ENCODE assay signal across 12 mouse cellular contexts in the genomic region with DNA sequence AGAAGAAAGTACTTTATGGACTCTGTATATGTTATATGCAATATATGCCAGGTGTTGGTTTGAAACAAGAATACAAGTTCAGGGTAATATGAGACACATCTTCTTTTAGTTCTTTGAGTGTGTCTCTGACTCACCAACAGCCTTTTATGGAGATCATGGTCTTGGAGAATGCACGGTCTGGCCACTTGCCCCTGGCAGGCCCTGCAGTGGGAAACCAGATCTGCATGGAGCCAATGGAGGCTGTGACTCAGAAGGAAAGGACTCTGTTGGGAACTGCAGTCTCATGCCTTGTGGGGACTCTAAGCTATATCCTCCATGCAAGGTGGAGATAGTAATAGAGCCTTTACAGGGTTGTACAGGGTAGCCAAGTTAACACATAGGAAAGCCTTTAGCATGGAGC. TPM values are rescaled to one million over a fixed set of nuclear protein-coding genes. Genes with fewer than 3 reads are reported as not detected.
DNase-seq lines count a peak whose midpoint lies in the region; ATAC-seq lines count a peak whose summit lies in the region.
"Had no signal": no experiment of that assay in that cellular context is flagged by ENCODE, and none has a peak within 500 bp of the region (broad histone marks: within the 10 kb centered on the region; RNA-seq: fewer than 3 reads in every experiment).

No protein-coding gene starts in this region.

- no peak overlapping the region for H3K9ac ChIP-seq in hindbrain, embryonic 12.5 days
- no peak overlapping the region for H3K9ac ChIP-seq in forebrain, embryonic 12.5 days

- no peak overlapping the region for H3K27ac ChIP-seq in hindbrain, embryonic 12.5 days
- H3K27ac ChIP-seq in forebrain, embryonic 12.5 days = no peak overlapping the region
- H3K27ac ChIP-seq: embryonic facial prominence, embryonic 10.5 days had no signal

- H3K4me1 ChIP-seq in hindbrain, embryonic 12.5 days = no peaks in the 10 kb centered on the region
- H3K4me1 ChIP-seq in forebrain, embryonic 12.5 days = no peaks in the 10 kb centered on the region

- peak; percentile 71 for DNase-seq in adrenal gland, adult 2 months
- no peak for DNase-seq in adrenal gland, adult 18-20 months (ENCODE audit: low spot score in 2 of 2)
- DNase-seq in urinary bladder, postnatal 25 days (ENCODE audit: low spot score) = peak; percentile 46
- DNase-seq in urinary bladder, postnatal 10 days (ENCODE audit: low spot score) = no peak
- peak; percentile 79 for DNase-seq in heart, adult 8-10 months (ENCODE audit: low spot score)
- no peak for DNase-seq in embryo, embryonic 11 days
- DNase-seq: thymus, postnatal 14 days had no signal

- no peaks in the 10 kb centered on the region for H3K27me3 ChIP-seq in hindbrain, embryonic 12.5 days
- H3K27me3 ChIP-seq in forebrain, embryonic 12.5 days = no peaks in the 10 kb centered on the region; the same call in 1 of the 2 replicates

- H3K9me3 ChIP-seq in hindbrain, embryonic 12.5 days (replicated peaks) = no peaks in the 10 kb centered on the region
- no peaks in the 10 kb centered on the region for H3K9me3 ChIP-seq in forebrain, embryonic 12.5 days
- H3K9me3 ChIP-seq: embryonic facial prominence, embryonic 10.5 days; limb, embryonic 10.5 days had no signal

- H3K36me3 ChIP-seq in hindbrain, embryonic 12.5 days = no peaks in the 10 kb centered on the region
- no peaks in the 10 kb centered on the region for H3K36me3 ChIP-seq in forebrain, embryonic 12.5 days (replicated peaks)
- H3K36me3 ChIP-seq: embryonic facial prominence, embryonic 10.5 days; limb, embryonic 10.5 days had no signal

- H3K4me3 ChIP-seq in hindbrain, embryonic 12.5 days = no peak overlapping the region
- H3K4me3 ChIP-seq in forebrain, embryonic 12.5 days (replicated peaks) = no peak overlapping the region
- H3K4me3 ChIP-seq: embryonic facial prominence, embryonic 10.5 days; limb, embryonic 10.5 days had no signal

- ATAC-seq in hindbrain, embryonic 12.5 days (ENCODE audit: low FRiP score) = no peak
- ATAC-seq in forebrain, embryonic 12.5 days (ENCODE audit: low FRiP score) = no peak
- ATAC-seq: forebrain, embryonic 16.5 days had no signal

- WGBS in hindbrain, embryonic 12.5 days = 84% methylated on average over 1 of the region's 1 CpGs
- 82% methylated on average over 1 of the region's 1 CpGs for WGBS in forebrain, embryonic 12.5 days

- no peak overlapping the region for H3K4me2 ChIP-seq in hindbrain, embryonic 12.5 days (replicated peaks)
- no peak overlapping the region for H3K4me2 ChIP-seq in forebrain, embryonic 12.5 days

RNA-seq across cellular contexts. Expression of gene Copg1, which starts 12.5 kb away (rescaled TPM):
- 100 to 1,000 TPM; 102 to 104 TPM for total RNA-seq in adrenal gland, adult 2 months (2021)
- polyA plus RNA-seq in adrenal gland, adult 2 months (2012; rRNA removed) = 26.0 and 41.0 TPM in 2 replicates
- total RNA-seq in adrenal gland, adult 18-20 months (2021) = 100 to 1,000 TPM; 103 to 105 TPM
- 10 to 100 TPM; 38.3 to 41.1 (median 40.0) TPM for total RNA-seq in heart, adult 8-10 months (2022)
- 165 TPM in 2 replicates for polyA plus RNA-seq in hindbrain, embryonic 12.5 days (2016; fragmentation: Nextera tagmentation; extraction: Ambion mirVana)
- 142 and 153 TPM in 2 replicates for polyA plus RNA-seq in forebrain, embryonic 12.5 days (2016; fragmentation: Nextera tagmentation; extraction: Ambion mirVana)

RNA-seq across cellular contexts. Expression of gene Cnbp, which starts 24.2 kb away (rescaled TPM):
- 100 to 1,000 TPM; 333 to 380 TPM for total RNA-seq in adrenal gland, adult 2 months (2021)
- polyA plus RNA-seq in adrenal gland, adult 2 months (2012; rRNA removed) = 73.9 and 76.1 TPM in 2 replicates
- 100 to 1,000 TPM; 428 to 457 TPM for total RNA-seq in adrenal gland, adult 18-20 months (2021)
- 100 to 1,000 TPM; 315 to 376 (median 329) TPM for total RNA-seq in heart, adult 8-10 months (2022)
- 793 and 799 TPM in 2 replicates for polyA plus RNA-seq in hindbrain, embryonic 12.5 days (2016; fragmentation: Nextera tagmentation; extraction: Ambion mirVana)
- 1,030 and 1,055 TPM in 2 replicates for polyA plus RNA-seq in forebrain, embryonic 12.5 days (2016; fragmentation: Nextera tagmentation; extraction: Ambion mirVana)

RNA-seq across cellular contexts. Expression of gene Isy1, which starts 36.5 kb away (rescaled TPM):
- 10 to 100 TPM; 44.4 to 55.6 TPM for total RNA-seq in adrenal gland, adult 2 months (2021)
- 3.1 and 3.8 TPM in 2 replicates for polyA plus RNA-seq in adrenal gland, adult 2 months (2012; rRNA removed)
- 100 to 1,000 TPM in 1 of 2 experiments, 10 to 100 TPM in 1; 55.9 to 120 TPM for total RNA-seq in adrenal gland, adult 18-20 months (2021)
- total RNA-seq in heart, adult 8-10 months (2022) = 10 to 100 TPM; 18.4 to 28.1 (median 20.6) TPM
- polyA plus RNA-seq in hindbrain, embryonic 12.5 days (2016; fragmentation: Nextera tagmentation; extraction: Ambion mirVana) = 47.4 and 52.7 TPM in 2 replicates
- 68.1 and 71.2 TPM in 2 replicates for polyA plus RNA-seq in forebrain, embryonic 12.5 days (2016; fragmentation: Nextera tagmentation; extraction: Ambion mirVana)

RNA-seq across cellular contexts. Expression of gene Hmces, which starts 38.7 kb away (rescaled TPM):
- total RNA-seq in adrenal gland, adult 2 months (2021) = 10 to 100 TPM; 21.5 to 22.4 TPM
- polyA plus RNA-seq in adrenal gland, adult 2 months (2012; rRNA removed) = 15.4 and 22.3 TPM in 2 replicates
- 10 to 100 TPM; 23.1 to 24.8 TPM for total RNA-seq in adrenal gland, adult 18-20 months (2021)
- total RNA-seq in heart, adult 8-10 months (2022) = 1 to 10 TPM; 7.8 to 9.4 (median 9.1) TPM
- polyA plus RNA-seq in hindbrain, embryonic 12.5 days (2016; fragmentation: Nextera tagmentation; extraction: Ambion mirVana) = 43.7 and 45.2 TPM in 2 replicates
- 52.5 and 53.3 TPM in 2 replicates for polyA plus RNA-seq in forebrain, embryonic 12.5 days (2016; fragmentation: Nextera tagmentation; extraction: Ambion mirVana)

RNA-seq across cellular contexts. Expression of gene Gm45140, which starts 39.5 kb away (rescaled TPM):
- 1 to 10 TPM; 2.5 TPM for total RNA-seq in adrenal gland, adult 2 months (2021)
- 0.02 and 0.15 TPM in 2 replicates for polyA plus RNA-seq in adrenal gland, adult 2 months (2012; rRNA removed)
- total RNA-seq in adrenal gland, adult 18-20 months (2021) = 1 to 10 TPM; 4.3 to 6.8 TPM
- total RNA-seq in heart, adult 8-10 months (2022) = 1 to 10 TPM in 1 of 4 experiments, under 1 TPM in 1, not detected in 2; 0.24 to 1.9 TPM
- 4.1 and 5.0 TPM in 2 replicates for polyA plus RNA-seq in hindbrain, embryonic 12.5 days (2016; fragmentation: Nextera tagmentation; extraction: Ambion mirVana)
- 3.2 and 3.3 TPM in 2 replicates for polyA plus RNA-seq in forebrain, embryonic 12.5 days (2016; fragmentation: Nextera tagmentation; extraction: Ambion mirVana)

Comparison
In these comparisons a context has a peak if more than half of its experiments do, and no peak if none do; other contexts are left out.
1. DNase-seq: peak in adrenal gland, adult 2 months (single experiment), urinary bladder, postnatal 25 days (single experiment) and heart, adult 8-10 months (single experiment); none in adrenal gland, adult 18-20 months (0 of 2), urinary bladder, postnatal 10 days (single experiment) and embryo, embryonic 11 days (single experiment).